Mouse (Mus musculus): ENCODE measurements around the gene Vamp4. TPM values are rescaled to one million over a fixed set of nuclear protein-coding genes. Genes with fewer than 3 reads are reported as not detected.

Vamp4 gene
- polyA plus RNA-seq, 1 experiment from 2014 or later = 35.6 TPM

- under 1% methylated on average over 52 of the region's 52 CpGs for WGBS
- H3K4me3 ChIP-seq (ENCODE audit: low read depth, low read length) = peak within 1 kb of the TSS; percentile 83
- ATAC-seq (replicated peaks; ENCODE audit: low FRiP score) (peak; percentile 97), DNase-seq (ENCODE audit: low spot score) (peak; percentile 90)
- peak within 1 kb of the TSS; percentile 70 for H3K27ac ChIP-seq (ENCODE audit: low read depth, low read length)
- no peaks in the 10 kb centered on the region for H3K27me3 ChIP-seq (replicated peaks; ENCODE audit: control insufficient read depth, insufficient read depth, low read length)
- H3K9me3 ChIP-seq (ENCODE audit: control insufficient read depth, low read length) = no peaks in the 10 kb centered on the region
- peaks cover 8% of the 10 kb centered on the region for H3K4me1 ChIP-seq (replicated peaks; ENCODE audit: control insufficient read depth, insufficient read depth, low read length)
- H3K9ac ChIP-seq (ENCODE audit: low read depth, low read length) = peak within 1 kb of the TSS; percentile 85
- peaks cover 23% of the 10 kb centered on the region for H3K36me3 ChIP-seq (ENCODE audit: control insufficient read depth, insufficient read depth, low read length)
- H3K4me2 ChIP-seq = peak within 1 kb of the TSS; percentile 79
These were observed 22.0 kb upstream of the Vamp4 start, which contains the start of gene Mettl13 for GRCm38 (mm10) chr1:162548016-162548916. Mettl13 (minus strand) TSS chr1:162548551.

GRCm38 (mm10) chr1:162548917-162549613 lies 21.2 kb upstream of the Vamp4 start:
- H3K4me2 ChIP-seq = peak overlapping the region; percentile 79
- 63% methylated on average over 10 of the region's 10 CpGs for WGBS
- H3K4me1 ChIP-seq (replicated peaks; ENCODE audit: control insufficient read depth, insufficient read depth, low read length) = peaks cover 9% of the 10 kb centered on the region
- peak overlapping the region; percentile 70 for H3K27ac ChIP-seq (ENCODE audit: low read depth, low read length)
- peaks cover 19% of the 10 kb centered on the region for H3K36me3 ChIP-seq (ENCODE audit: control insufficient read depth, insufficient read depth, low read length)
- no peaks in the 10 kb centered on the region for H3K27me3 ChIP-seq (replicated peaks; ENCODE audit: control insufficient read depth, insufficient read depth, low read length)
- H3K4me3 ChIP-seq (ENCODE audit: low read depth, low read length) = peak overlapping the region; percentile 83
- ATAC-seq (replicated peaks; ENCODE audit: low FRiP score) (no peak), DNase-seq (ENCODE audit: low spot score) (no peak)
- H3K9ac ChIP-seq (ENCODE audit: low read depth, low read length) = peak overlapping the region; percentile 85
- no peaks in the 10 kb centered on the region for H3K9me3 ChIP-seq (ENCODE audit: control insufficient read depth, low read length)

- H3K4me2 ChIP-seq = peak overlapping the region; percentile 79; the same call in 1 of the 2 replicates
- H3K27me3 ChIP-seq (replicated peaks; ENCODE audit: control insufficient read depth, insufficient read depth, low read length) = no peaks in the 10 kb centered on the region
- H3K27ac ChIP-seq (ENCODE audit: low read depth, low read length) = no peak overlapping the region
- no peak overlapping the region for H3K4me3 ChIP-seq (ENCODE audit: low read depth, low read length)
- H3K9me3 ChIP-seq (ENCODE audit: control insufficient read depth, low read length) = no peaks in the 10 kb centered on the region
- WGBS = 74% methylated on average over 5 of the region's 5 CpGs
- H3K9ac ChIP-seq (ENCODE audit: low read depth, low read length) = no peak overlapping the region
- no peak for ATAC-seq (replicated peaks; ENCODE audit: low FRiP score)
- H3K36me3 ChIP-seq (ENCODE audit: control insufficient read depth, insufficient read depth, low read length) = peaks cover 13% of the 10 kb centered on the region
- DNase-seq (ENCODE audit: low spot score) = no peak
- peaks cover 9% of the 10 kb centered on the region; the same call in 1 of the 2 replicates for H3K4me1 ChIP-seq (replicated peaks; ENCODE audit: control insufficient read depth, insufficient read depth, low read length)
These were observed 20.6 kb upstream of the Vamp4 start for GRCm38 (mm10) chr1:162549615-162550283.

- Histone ChIP-seq H3K27ac (ENCODE audit: low read depth, low read length) (no peak overlapping the region; the same call in 1 of the 2 replicates), H3K27me3 (replicated peaks; ENCODE audit: control insufficient read depth, insufficient read depth, low read length) (no peaks in the 10 kb centered on the region), H3K4me1 (replicated peaks; ENCODE audit: control insufficient read depth, insufficient read depth, low read length) (peaks cover 9% of the 10 kb centered on the region; the same call in 1 of the 2 replicates), H3K4me2 (no peak overlapping the region; the same call in 1 of the 2 replicates), H3K9me3 (ENCODE audit: control insufficient read depth, low read length) (no peaks in the 10 kb centered on the region), H3K9ac (ENCODE audit: low read depth, low read length) (no peak overlapping the region), H3K4me3 (ENCODE audit: low read depth, low read length) (no peak overlapping the region), H3K36me3 (ENCODE audit: control insufficient read depth, insufficient read depth, low read length) (no peaks in the 10 kb centered on the region)
- WGBS = 54% methylated on average over 9 of the region's 9 CpGs
- DNase-seq (ENCODE audit: low spot score) (no peak), ATAC-seq (replicated peaks; ENCODE audit: low FRiP score) (0 out of 2 replicates have a peak, but pooled peaks have one; percentile 24)
These were observed 17.4 kb upstream of the Vamp4 start for GRCm38 (mm10) chr1:162552956-162553355.

- no peak overlapping the region for H3K4me3 ChIP-seq (ENCODE audit: low read depth, low read length)
- no peaks in the 10 kb centered on the region for H3K27me3 ChIP-seq (replicated peaks; ENCODE audit: control insufficient read depth, insufficient read depth, low read length)
- H3K9me3 ChIP-seq (ENCODE audit: control insufficient read depth, low read length) = no peaks in the 10 kb centered on the region
- no peak overlapping the region for H3K27ac ChIP-seq (ENCODE audit: low read depth, low read length)
- no peak overlapping the region for H3K4me2 ChIP-seq
- H3K9ac ChIP-seq (ENCODE audit: low read depth, low read length) = no peak overlapping the region
- DNase-seq (ENCODE audit: low spot score) (no peak), ATAC-seq (replicated peaks; ENCODE audit: low FRiP score) (no peak)
- 80% methylated on average over 3 of the region's 3 CpGs for WGBS
- H3K36me3 ChIP-seq (ENCODE audit: control insufficient read depth, insufficient read depth, low read length) = no peaks in the 10 kb centered on the region
- peaks cover 9% of the 10 kb centered on the region; the same call in 1 of the 2 replicates for H3K4me1 ChIP-seq (replicated peaks; ENCODE audit: control insufficient read depth, insufficient read depth, low read length)
These were observed 16.1 kb upstream of the Vamp4 start for GRCm38 (mm10) chr1:162554193-162554592.

GRCm38 (mm10) chr1:162563236-162563635 lies 7.1 kb upstream of the Vamp4 start:
- no peak overlapping the region for H3K4me2 ChIP-seq
- H3K27ac ChIP-seq (ENCODE audit: low read depth, low read length) = no peak overlapping the region
- H3K4me1 ChIP-seq (replicated peaks; ENCODE audit: control insufficient read depth, insufficient read depth, low read length) = no peaks in the 10 kb centered on the region
- H3K4me3 ChIP-seq (ENCODE audit: low read depth, low read length) = no peak overlapping the region
- ATAC-seq (replicated peaks; ENCODE audit: low FRiP score) (no peak), DNase-seq (ENCODE audit: low spot score) (no peak)
- H3K27me3 ChIP-seq (replicated peaks; ENCODE audit: control insufficient read depth, insufficient read depth, low read length) = no peaks in the 10 kb centered on the region
- 58% methylated on average over 1 of the region's 1 CpGs for WGBS
- H3K9ac ChIP-seq (ENCODE audit: low read depth, low read length) = no peak overlapping the region
- no peaks in the 10 kb centered on the region for H3K9me3 ChIP-seq (ENCODE audit: control insufficient read depth, low read length)
- no peaks in the 10 kb centered on the region for H3K36me3 ChIP-seq (ENCODE audit: control insufficient read depth, insufficient read depth, low read length)

- Histone ChIP-seq H3K27ac (ENCODE audit: low read depth, low read length) (no peak overlapping the region), H3K4me2 (no peak overlapping the region), H3K27me3 (replicated peaks; ENCODE audit: control insufficient read depth, insufficient read depth, low read length) (no peaks in the 10 kb centered on the region), H3K36me3 (ENCODE audit: control insufficient read depth, insufficient read depth, low read length) (no peaks in the 10 kb centered on the region), H3K4me1 (replicated peaks; ENCODE audit: control insufficient read depth, insufficient read depth, low read length) (no peaks in the 10 kb centered on the region; the same call in 1 of the 2 replicates), H3K9me3 (ENCODE audit: control insufficient read depth, low read length) (no peaks in the 10 kb centered on the region), H3K9ac (ENCODE audit: low read depth, low read length) (no peak overlapping the region), H3K4me3 (ENCODE audit: low read depth, low read length) (no peak overlapping the region)
- 48% methylated on average over 3 of the region's 3 CpGs for WGBS
- ATAC-seq (replicated peaks; ENCODE audit: low FRiP score) (no peak), DNase-seq (ENCODE audit: low spot score) (no peak)
These were observed 5.3 kb upstream of the Vamp4 start for GRCm38 (mm10) chr1:162564992-162565391.

- Histone ChIP-seq H3K4me2 (no peak overlapping the region), H3K4me3 (ENCODE audit: low read depth, low read length) (no peak overlapping the region), H3K9ac (ENCODE audit: low read depth, low read length) (no peak overlapping the region), H3K4me1 (replicated peaks; ENCODE audit: control insufficient read depth, insufficient read depth, low read length) (no peaks in the 10 kb centered on the region; the same call in 1 of the 2 replicates), H3K27ac (ENCODE audit: low read depth, low read length) (no peak overlapping the region), H3K9me3 (ENCODE audit: control insufficient read depth, low read length) (no peaks in the 10 kb centered on the region), H3K36me3 (ENCODE audit: control insufficient read depth, insufficient read depth, low read length) (no peaks in the 10 kb centered on the region), H3K27me3 (replicated peaks; ENCODE audit: control insufficient read depth, insufficient read depth, low read length) (no peaks in the 10 kb centered on the region)
- WGBS = 61% methylated on average over 3 of the region's 3 CpGs
- ATAC-seq (replicated peaks; ENCODE audit: low FRiP score) = no peak
- no peak for DNase-seq (ENCODE audit: low spot score)
These were observed 3.0 kb upstream of the Vamp4 start for GRCm38 (mm10) chr1:162567351-162567750.

Measured in liver, embryonic 11.5 days (tissue).